Mouse (Mus musculus) G1E (cell line): ENCODE results near the gene Kmo.

Experiments used
- CTCF ChIP-seq: IDR thresholded peaks from 2 replicates; pipeline ENCODE4 v1.5.1; 2012; ENCODE audit warnings: low read depth, low read length, inconsistent platforms, mixed read lengths
- GATA1 ChIP-seq: IDR thresholded peaks from 2 replicates; pipeline ENCODE4 v1.6.1; 2012; ENCODE audit warnings: borderline replicate concordance, low read length, inconsistent platforms, mixed read lengths
- GATA2 ChIP-seq: IDR thresholded peaks from 2 replicates; pipeline ENCODE4 v1.6.1; 2012; ENCODE audit warnings: low read depth, low read length, inconsistent platforms, borderline replicate concordance
- POLR2AphosphoS5 ChIP-seq: IDR thresholded peaks from 2 replicates; pipeline ENCODE4 v1.6.1; 2012; ENCODE audit warnings: low read depth, low read length, inconsistent platforms; ENCODE audit not compliant: insufficient replicate concordance
- TAL1 ChIP-seq: conservative IDR thresholded peaks from 2 replicates; pipeline ENCODE4 v1.6.1; 2012; ENCODE audit warnings: low read depth, low read length, inconsistent platforms, mixed read lengths

DNA sequence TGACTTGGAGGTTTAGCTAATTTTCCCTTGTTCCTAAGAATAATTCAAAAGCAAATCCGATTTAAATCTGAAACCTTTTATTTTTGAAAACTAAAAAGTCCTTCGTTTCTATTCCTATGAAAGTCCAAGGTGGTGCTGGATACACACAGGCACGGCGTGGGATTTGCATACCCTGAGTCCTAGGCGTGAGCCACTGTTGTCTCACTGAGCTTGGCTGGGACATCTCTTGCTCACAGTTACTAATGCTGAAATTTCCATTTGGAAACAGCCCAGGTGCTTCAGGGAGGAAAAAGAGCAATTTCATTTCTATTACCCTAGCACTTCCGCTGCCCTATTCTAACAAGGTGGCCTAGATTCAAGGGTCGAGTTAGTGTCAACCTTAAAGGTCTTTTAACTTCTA is 39.8 kb upstream of the Kmo start:
- TF ChIP-seq CTCF: no peak
- no peak for TF ChIP-seq GATA1
- no peak for TF ChIP-seq POLR2AphosphoS5
- TF ChIP-seq TAL1: no peak
- no peak for TF ChIP-seq GATA2
